Mouse (Mus musculus): Measurements from ENCODE around the gene Sdhaf3. TPM values are rescaled to one million over a fixed set of nuclear protein-coding genes. Genes with fewer than 3 reads are reported as not detected.
"Not testable (repeated sequence)": the region's sequence is repeated elsewhere in the genome, so short reads cannot be mapped to it uniquely, and the experiment has no call there.

Sdhaf3 gene
- 1 to 10 TPM; 6.1 to 6.7 TPM for total RNA-seq (2021)
- long read RNA-seq, experiment 1, full-length matches to known transcripts = 17 of 19 reads
- long read RNA-seq, experiment 1, partial matches to known transcripts = 0 of 19 reads
- long read RNA-seq, experiment 1, other reads (novel, unspliced or antisense) = 2 of 19 reads
- long read RNA-seq, experiment 2, full-length matches to known transcripts = 15 of 15 reads
- long read RNA-seq, experiment 2, partial matches to known transcripts = 0 of 15 reads
- long read RNA-seq, experiment 2, other reads (novel, unspliced or antisense) = 0 of 15 reads

DNA sequence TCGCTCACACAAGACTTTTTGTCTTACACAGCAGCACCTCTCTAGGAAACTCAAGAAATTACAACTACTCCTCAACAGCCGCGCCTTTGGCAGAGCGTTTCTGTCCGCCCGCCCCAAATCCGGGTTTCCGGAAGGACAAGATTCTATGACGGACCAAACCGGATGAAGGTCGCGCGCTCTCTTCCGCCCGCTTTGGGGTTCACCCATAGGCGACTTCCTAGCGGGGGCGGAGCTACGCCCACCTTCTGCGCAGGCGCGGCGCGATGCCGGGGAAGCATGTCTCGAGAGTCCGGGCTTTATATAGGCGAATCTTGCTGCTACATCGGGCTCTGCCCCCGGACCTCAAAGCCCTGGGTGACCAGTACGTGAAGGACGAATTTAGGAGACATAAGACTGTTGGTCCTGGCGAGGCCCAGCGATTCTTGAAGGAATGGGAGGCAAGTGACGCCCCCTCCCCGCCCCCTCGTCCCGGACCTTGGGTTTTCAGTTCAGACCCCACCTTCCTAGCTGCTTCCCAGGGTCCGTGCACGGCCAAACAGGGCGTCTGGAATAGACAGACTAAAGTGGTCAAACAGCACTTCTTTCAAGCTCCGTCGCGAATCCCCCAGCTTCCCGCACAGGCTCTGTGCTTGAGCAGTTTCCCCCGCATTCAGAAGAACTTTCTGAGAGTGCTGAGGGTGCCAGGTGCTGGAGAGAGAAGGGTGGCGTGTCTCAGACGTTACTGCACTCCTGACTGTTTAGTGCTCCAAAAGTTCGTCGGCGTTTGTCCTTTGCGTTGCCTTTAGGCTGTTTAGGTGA, at the start of gene Sdhaf3:
Gene Sdhaf3, plus strand, starts transcription at position 241 of the 798 bp plus-strand sequence.
- DNase-seq (ENCODE audit: low spot score in 2 of 2) = peak; percentile 95 to 97

DNA sequence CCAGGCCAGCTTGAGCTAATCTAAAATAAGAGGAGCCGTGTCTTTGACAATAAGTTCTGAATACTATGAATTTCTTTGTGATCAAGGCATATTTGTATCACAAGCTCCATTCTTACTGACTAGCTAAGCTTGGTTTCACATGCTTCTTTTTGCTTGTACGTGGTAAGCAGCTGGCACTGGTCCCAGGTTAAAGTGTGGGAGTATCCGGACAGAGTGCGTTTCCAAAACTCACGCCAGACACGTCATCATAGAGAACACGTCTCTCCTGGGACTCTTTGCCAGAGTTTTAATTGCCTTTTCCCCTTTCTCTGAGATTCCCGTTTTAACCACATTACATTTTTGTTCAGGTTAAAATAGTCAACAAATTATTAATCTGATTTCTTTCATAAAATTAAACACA, 46.2 kb upstream of the Sdhaf3 start:
- DNase-seq (ENCODE audit: low spot score in 2 of 2) = peak; percentile 4 to 5

DNA sequence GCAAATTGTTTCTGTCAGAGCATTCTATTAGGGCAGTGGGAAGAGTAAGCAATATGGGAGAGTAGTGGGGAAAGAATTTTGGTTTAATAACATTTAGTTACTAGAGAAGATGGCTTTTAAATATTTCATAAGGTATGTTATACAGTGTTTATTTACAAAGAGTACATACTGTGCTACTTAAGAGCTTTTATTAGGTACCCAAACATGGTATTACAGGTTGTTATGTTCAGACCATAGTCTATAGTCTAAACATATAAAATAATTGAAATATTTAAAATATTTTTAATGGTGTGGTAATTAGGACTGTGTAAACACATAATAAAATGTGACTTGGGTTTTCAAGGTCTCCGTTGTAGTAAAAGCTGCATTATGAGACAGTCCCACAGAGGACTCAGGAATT, 41.5 kb upstream of the Sdhaf3 start:
- no peak for DNase-seq (ENCODE audit: low spot score in 2 of 2)

DNA sequence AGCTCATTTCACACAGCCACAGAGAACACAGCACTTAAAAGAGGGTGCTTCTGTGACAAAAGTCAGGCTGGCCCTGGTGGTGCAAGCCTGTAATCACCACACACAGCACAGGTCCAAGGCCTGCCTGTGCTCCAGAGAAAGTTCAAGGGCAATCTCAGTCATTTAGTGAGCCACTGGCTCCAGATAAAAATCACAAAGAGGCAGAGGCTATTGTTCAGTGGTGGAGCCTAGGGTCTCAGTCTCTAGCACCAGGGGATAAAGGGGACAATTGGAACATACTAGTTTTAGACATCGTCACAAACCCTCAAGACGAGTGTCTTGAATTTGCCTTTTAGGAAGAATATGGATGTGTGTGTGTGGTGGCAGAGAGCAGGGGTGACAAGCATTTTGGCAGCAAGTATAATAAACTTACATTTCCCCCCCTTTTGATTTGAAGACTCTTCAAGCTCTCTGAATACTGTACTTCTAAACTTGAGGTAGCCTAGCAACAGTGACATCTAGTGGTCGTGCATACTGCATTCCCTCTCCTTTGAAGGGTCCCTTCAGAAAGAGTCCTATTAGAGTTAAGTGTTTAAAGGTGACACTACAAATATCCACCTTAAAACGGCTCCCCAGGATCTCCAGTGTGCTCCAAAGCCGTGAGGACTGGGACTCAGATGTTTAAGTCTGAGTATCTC, 40.8 kb upstream of the Sdhaf3 start:
- DNase-seq (ENCODE audit: low spot score in 2 of 2) = peak; percentile 42 to 61

DNA sequence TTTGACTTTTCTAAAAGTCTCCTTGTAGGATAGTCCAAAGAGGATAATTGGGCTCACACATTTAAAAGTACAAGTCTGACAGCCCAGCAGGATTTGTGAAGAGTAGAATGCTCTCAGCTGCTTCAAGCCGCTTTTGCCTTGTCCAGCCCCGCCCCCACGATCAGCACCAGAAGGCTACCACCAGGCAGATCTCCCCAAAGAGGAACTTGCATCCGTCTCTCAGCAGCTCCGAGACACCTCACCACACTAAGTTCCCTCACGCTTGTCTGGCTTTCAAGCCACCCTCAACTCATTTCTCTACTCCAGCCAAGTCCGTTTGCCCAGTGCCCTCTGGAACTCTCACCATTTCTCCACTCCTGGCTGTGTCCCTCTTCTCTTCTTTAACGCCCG, 40.3 kb upstream of the Sdhaf3 start:
- DNase-seq (ENCODE audit: low spot score in 2 of 2) = no peak

DNA sequence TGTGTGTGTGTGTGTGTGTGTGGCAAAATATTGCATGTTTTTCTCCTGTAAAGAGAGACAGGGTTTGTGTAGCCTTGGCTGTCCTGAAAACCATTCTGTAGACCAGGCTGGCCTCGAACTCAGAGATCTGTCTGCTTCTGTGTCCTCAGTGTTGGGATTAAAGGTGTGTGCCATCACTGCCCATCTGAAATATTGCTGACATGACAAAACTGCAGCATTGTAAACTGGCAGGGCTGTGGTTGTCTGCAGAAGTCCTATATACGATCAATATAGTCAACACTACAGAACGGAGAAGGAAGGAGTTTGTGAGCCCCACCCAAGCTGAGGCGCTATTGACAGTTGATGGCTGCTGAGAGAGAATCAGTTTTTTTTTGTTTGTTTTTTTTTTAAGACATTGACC, 38.5 kb upstream of the Sdhaf3 start:
- DNase-seq (ENCODE audit: low spot score in 2 of 2) = no peak

- no peak for DNase-seq (ENCODE audit: low spot score in 2 of 2)
Measured at GRCm38 (mm10) chr6:6925264-6925663, 30.5 kb upstream of the Sdhaf3 start.

DNA sequence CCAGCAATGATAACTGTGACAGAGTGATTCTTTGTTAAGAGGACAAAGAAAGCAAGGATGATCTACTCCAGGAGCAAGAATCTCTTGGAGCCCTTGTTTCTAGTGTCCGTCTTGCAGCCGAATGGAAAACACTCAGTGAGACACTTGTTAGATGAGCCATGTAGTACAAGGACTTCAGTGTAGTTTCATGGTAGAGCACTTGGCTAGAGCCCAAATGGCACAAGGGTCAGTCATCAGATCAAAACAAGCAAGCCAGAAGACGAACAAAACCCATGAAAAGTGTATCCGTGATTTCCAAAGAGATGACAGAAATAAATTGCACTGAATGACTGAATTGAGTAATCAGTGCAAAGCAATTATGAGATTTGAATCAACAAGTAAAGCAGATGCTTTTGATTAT, 25.0 kb upstream of the Sdhaf3 start:
- no peak for DNase-seq (ENCODE audit: low spot score in 2 of 2)

- no peak for DNase-seq (ENCODE audit: low spot score in 2 of 2)
Measured at GRCm38 (mm10) chr6:6931507-6931906, 24.3 kb upstream of the Sdhaf3 start.

GRCm38 (mm10) chr6:6940845-6941244, 15.0 kb upstream of the Sdhaf3 start:
- DNase-seq (ENCODE audit: low spot score in 2 of 2) = no peak

DNA sequence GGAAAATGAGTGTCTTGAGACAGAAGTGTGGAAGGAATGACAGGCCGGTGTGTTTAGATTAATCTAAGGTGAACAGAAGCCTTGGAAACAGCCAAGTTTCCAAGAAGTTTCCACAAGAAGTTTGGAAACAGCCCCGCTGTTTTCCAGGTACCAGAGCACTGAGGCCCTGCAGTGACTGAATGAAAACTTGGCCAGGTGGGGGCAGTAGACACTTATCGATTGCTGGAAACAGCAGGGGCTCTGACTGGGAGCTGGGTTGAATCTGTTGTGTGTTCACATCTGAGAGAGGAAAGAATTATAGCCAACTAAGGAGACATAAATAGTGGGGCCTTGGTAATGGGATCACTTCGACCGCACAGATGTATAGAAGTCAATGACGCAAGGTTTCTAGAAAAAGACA, 13.0 kb upstream of the Sdhaf3 start:
- DNase-seq (ENCODE audit: low spot score in 2 of 2) = peak; percentile 26 to 29

DNA sequence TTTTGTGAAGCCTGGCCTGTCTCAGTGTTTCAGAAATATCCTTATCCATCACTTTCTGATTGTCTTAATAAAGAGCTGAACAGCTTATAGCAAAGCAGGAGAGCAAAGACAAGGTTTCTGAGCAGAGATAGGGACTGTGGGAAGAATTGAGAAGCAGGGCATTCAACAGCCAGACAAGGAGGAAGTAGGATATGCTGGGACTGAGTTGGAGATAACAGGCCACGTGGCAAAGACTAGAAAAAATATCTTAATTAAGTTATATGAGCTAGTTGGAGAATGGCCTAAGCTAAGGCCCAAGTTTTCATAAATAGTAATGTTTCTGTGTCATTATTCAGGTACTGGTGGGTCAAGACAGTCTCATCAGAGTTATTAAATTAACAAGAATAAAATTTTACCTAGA, 8.2 kb upstream of the Sdhaf3 start:
- DNase-seq (ENCODE audit: low spot score in 2 of 2) = no peak

DNA sequence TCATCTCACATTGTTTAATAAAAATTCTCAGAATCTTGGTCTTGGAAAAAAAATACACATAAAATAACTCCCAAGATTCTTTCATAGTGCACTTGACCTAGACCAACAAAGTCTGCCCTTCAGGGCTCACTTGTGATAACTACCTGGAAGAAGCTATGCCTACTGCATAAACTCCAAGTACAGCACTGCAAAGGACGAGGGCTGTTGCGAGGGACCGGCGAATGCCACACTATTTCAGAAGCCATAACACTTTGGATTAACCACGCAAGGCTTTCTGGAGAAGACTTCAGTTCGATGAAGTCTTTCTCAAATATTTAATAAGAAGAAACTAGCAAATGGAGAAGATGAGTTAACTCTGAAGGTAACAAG, 425 bp upstream of the Sdhaf3 start:
- DNase-seq (ENCODE audit: low spot score in 2 of 2) = peak in 1 of 2 experiments; percentile 2

DNA sequence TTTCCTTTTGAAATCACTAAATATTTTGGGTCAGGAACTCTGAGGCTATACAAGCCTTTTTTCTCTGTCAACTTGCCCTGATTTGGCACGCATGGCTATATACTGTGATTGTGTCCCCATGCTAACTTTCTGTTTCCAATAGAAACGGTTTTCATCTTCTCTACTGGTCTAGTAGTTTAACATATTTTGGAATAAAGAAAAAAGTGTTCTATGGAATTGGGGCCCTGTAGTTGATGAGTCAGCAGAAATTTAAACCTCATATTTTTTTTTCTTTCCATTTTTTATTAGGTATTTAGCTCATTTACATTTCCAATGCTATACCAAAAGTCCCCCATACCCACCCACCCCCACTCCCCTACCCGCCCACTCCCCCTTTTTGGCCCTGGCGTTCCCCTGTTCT, 3.4 kb downstream of the Sdhaf3 start:
- DNase-seq (ENCODE audit: low spot score in 2 of 2) = not testable (repeated sequence)

GRCm38 (mm10) chr6:6997226-6997946, 41.6 kb downstream of the Sdhaf3 start:
- no peak for DNase-seq (ENCODE audit: low spot score in 2 of 2)

DNA sequence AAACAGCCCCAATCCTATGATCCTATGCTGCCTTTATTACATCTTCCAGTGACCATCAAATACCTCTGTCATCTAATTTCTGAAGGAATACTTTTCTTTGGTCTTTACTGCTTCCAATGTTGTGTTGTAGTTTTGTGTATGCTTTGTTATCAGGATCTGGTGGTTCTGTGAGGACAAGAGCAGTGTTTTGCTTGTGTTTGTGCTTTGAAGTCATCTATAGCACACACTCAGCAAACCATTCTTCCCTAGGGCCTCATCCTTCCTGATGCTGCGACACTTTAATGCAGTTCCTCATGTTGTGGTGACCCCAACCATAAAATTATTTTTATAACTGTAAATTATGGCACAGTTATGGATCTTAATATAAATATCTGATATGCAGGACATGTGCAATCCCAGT, 42.2 kb downstream of the Sdhaf3 start:
- DNase-seq (ENCODE audit: low spot score in 2 of 2) = no peak

DNA sequence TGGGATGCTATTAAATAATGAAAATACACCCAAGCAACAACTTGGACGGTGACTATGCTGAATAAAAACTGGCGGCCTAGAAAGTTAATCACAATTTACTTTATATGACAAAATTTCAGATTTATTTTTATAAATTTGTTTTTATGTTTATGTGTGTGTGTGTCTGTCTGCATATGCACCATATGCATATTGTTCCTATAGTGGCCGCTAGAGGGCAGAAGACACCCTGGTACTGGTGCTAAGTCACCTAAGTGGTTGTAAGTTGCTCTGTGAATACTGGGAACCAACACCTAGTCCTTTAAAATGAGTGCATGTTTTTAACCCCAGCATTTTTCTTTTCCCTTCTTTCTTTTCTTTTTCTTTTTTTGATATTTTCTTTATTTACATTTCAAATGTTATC, 43.2 kb downstream of the Sdhaf3 start:
- no peak for DNase-seq (ENCODE audit: low spot score in 2 of 2)

DNA sequence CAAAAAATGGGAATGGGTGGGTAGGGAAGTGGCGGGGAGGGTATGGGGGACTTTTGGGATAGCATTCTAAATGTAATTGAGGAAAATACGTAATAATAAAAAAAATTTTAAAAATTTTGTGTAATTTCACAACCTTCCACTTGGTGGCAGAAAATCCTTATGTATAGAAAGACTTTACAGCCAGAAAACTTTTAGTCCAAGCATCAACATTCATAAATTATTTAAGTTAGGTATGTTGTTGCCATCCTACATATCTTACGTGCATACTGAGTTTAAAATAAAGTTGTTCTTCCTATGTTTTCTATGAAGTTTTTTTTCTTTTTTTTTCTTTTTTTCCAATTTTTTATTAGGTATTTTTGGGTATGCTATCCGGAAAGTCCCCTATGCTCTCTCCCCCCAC, 47.3 kb downstream of the Sdhaf3 start:
- DNase-seq (ENCODE audit: low spot score in 2 of 2) = no peak

GRCm38 (mm10) chr6:7004005-7004404, 48.2 kb downstream of the Sdhaf3 start:
- no peak for DNase-seq (ENCODE audit: low spot score in 2 of 2)

DNA sequence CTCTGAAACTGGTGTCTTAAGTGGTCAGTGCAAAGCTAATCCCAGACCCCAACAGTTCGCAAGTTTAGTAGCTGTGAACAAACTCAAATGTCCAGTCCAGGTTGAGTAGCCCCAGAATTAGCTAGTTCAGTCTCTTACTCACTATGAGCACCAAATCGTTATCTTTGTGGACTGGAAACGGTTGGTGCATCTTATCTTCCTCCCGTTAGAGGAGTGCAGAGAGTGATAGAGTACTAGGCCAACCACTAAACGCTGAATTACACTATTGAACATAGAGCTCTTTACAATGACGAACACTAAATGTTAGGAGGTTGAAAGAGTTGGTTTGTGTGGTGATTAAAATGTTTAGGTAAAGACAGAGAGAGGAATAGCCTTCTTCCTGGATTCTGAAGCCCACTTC, 82.3 kb downstream of the Sdhaf3 start:
- no peak for DNase-seq (ENCODE audit: low spot score in 2 of 2)

GRCm38 (mm10) chr6:7038835-7039234, 83.0 kb downstream of the Sdhaf3 start:
- DNase-seq (ENCODE audit: low spot score in 2 of 2) = no peak

DNA sequence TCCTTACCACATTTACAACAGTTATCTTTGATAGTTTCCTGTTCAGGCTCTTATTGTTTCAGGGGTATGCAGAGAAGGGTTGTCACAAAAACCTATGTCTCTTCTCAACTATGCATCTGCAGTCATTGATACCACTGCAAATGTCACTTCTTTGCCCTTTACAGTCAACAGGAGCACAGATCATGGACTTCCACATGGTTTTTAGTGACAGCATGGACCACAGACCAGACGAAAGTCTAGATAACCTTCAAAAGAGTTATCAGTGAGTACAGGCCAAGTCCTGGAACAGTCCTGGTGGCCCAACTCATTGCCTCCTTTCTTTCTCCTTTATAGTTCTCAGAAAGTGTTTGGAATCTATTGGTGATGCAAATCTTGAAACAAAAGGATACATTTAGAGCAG, 86.1 kb downstream of the Sdhaf3 start:
- no peak for DNase-seq (ENCODE audit: low spot score in 2 of 2)
